Mouse (Mus musculus): Measurements from ENCODE around the gene Rhox3e.
"Not testable (repeated sequence)": the region's sequence is repeated elsewhere in the genome, so short reads cannot be mapped to it uniquely, and the experiment has no call there.

Gene Rhox3e

DNA sequence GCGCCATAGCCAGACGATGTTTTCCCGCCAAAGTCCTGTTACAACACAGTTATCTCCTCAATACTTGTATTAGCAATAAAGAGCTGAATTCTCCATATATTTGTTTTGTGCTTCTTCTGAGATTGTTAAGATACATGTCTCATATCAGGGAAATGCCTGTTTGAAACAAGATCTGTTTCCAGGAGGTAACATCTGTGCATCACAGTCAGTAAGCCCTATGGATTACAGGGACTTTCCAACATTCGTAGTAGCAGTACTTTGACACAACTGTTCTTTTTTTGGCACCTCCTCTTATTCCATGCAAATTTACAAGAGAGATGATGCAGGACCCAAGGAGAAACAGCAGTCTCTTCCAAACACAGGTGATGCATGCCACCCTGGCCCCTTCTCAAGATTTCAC is at the start of gene Rhox3e:
TSS of gene Rhox3e (plus strand) at position 301 of the 400 bp plus-strand sequence.
- DNase-seq: not testable (repeated sequence)

DNA sequence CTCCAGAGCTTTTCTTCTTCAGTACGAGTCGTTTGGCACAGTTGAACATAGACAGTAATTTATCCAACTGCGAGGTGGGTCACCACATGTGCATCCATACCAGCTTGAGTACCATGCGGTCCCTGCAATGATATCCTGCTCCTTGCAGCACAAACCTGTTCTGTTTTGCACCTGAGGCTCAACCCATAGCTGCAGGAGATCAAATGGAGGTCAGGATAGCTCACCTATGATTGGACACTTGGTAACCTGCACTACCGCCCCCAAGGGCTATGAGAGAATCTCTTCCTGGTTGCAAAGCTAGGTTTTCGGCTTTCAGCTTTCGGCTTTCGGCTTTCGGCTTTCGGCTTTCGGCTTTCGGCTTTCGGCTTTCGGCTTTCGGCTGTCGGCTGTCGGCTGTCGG is 27.8 kb upstream of the Rhox3e start, which contains the start of gene Rhox4d:
TSS of gene Rhox4d (plus strand) at position 301 of the 400 bp plus-strand sequence.
- not testable (repeated sequence) for DNase-seq

DNA sequence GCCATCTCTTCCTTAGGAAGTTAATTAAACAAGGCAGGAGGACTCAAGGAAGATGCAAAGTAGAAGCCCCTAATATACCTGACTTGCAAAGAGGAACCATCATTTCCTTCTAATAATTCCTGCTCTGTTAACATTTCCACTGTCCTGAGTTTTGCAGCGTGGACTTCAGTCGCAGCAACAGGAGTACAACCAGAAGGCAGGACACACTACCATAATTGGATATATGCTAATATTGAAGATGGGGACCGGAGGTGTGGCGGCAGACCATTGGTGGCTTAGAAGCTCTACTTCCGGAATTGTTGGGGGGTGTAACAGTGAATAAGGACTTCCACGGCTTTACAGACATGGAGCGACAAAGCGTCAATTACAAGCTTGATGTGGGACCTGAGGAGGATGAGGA is 11.7 kb upstream of the Rhox3e start, which contains the start of gene Rhox2e:
TSS of gene Rhox2e (plus strand) at position 301 of the 400 bp plus-strand sequence.
- not testable (repeated sequence) for DNase-seq

DNA sequence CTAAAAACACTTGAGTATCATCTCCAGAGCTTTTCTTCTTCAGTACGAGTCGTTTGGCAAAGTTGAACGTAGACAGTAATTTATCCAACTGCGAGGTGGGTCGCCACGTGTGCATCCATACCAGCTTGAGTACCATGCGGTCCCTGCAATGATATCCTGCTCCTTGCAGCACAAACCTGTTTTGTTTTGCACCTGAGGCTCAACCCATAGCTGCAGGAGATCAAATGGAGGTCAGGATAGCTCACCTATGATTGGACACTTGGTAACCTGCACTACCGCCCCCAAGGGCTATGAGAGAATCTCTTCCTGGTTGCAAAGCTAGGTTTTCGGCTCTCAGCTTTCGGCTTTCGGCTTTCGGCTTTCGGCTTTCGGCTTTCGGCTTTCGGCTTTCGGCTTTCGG is 15.3 kb downstream of the Rhox3e start, which contains the start of gene Rhox4e:
TSS of gene Rhox4e (plus strand) at position 301 of the 400 bp plus-strand sequence.
- DNase-seq: not testable (repeated sequence)

DNA sequence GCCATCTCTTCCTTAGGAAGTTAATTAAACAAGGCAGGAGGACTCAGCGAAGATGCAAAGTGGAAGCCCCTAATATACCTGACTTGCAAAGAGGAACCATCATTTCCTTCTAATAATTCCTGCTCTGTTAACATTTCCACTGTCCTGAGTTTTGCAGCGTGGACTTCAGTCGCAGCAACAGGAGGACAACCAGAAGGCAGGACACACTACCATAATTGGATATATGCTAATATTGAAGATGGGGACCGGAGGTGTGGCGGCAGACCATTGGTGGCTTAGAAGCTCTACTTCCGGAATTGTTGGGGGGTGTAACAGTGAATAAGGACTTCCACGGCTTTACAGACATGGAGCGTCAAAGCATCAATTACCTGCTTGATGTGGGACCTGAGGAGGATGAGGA is 29.3 kb downstream of the Rhox3e start, which contains the start of gene Rhox2f:
TSS of gene Rhox2f (plus strand) at position 301 of the 400 bp plus-strand sequence.
- not testable (repeated sequence) for DNase-seq

DNA sequence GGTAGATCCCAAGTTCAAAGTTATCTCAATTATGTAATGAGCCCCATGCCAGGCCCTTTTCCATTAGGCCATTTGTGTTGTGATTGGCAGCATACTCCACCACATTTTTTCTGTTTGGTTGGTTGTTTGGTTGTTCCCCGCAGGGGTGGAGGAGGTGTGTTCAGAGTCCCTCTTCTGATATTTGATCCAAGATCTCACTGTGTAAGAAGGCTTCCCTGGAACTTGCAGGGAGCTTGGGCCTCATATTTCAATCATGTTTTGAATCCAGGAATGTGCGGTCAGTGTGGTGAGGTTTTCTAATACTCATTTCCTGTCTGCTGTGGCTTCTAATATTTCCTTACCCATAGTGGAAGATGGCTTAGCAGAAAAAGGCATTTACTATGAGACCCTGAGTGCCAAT is 30.8 kb downstream of the Rhox3e start:
- DNase-seq: not testable (repeated sequence)

DNA sequence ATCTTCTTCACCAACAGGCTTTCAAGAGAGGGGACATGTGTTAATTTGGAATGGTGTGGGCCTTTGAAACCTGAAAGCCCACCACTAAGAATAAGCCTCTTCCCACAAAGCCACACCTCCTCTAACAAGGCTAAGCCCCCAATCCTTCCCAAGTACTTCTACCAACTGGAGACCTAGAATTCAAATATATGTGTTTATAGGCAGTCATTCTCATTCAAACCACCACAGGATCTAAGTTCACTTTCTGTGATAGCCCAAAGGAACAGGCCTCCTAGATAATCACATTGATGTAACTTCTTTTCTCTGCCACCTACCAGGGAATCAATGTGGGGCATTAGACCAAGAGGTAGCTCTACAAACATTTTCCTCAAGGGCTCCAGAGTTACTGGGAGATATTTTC is 38.9 kb downstream of the Rhox3e start, which contains the start of gene Rhox3f:
TSS of gene Rhox3f (plus strand) at position 301 of the 400 bp plus-strand sequence.
- not testable (repeated sequence) for DNase-seq

Measured in lung, postnatal 14 days (tissue).